Mouse (Mus musculus) kidney, adult 2 months (tissue): Measurements from ENCODE around the gene Gpr173.

Experiments
- CTCF ChIP-seq: fragments of 200-500 bp; conservative IDR thresholded peaks from 2 replicates; pipeline ENCODE4 v1.5.1; 2011; ENCODE audit warnings: low read depth, mild to moderate bottlenecking, control low read depth, low read length, moderate library complexity, mixed read lengths; ENCODE audit not compliant: insufficient read depth, insufficient read length
- POLR2A ChIP-seq: fragments of 200-500 bp; IDR thresholded peaks from one replicate; pipeline ENCODE4 v1.6.1; 2011; ENCODE audit warnings: low read depth, low read length, control low read depth

- no peak for TF ChIP-seq POLR2A
- TF ChIP-seq CTCF, result no peak
Measured at GRCm38 (mm10) chrX:152307371-152307770, 61.1 kb downstream of the Gpr173 start.
